Mouse (Mus musculus) intestine, embryonic 16.5 days (tissue): ENCODE data around the gene Cplx3. TPM values are rescaled to one million over a fixed set of nuclear protein-coding genes. Genes with fewer than 3 reads are reported as not detected.

Experiments used
- ATAC-seq: fragments of 200-750 bp; cut with Nextera tagmentation; 2 replicates; pipeline ENCODE4 v1.8.0; 2017; ENCODE audit warnings: moderate TSS enrichment, moderate library complexity
- H3K27ac ChIP-seq: fragments of 300-500 bp; sonication (generic); 2 replicates; pipeline ENCODE4 v1.5.1; 2014; ENCODE audit warnings: mild to moderate bottlenecking, low read length
- H3K27me3 ChIP-seq: fragments of 300-500 bp; sonication (generic); replicated peaks from 2 replicates; pipeline ENCODE4 v1.6.1; 2014; ENCODE audit warnings: low read length, control low read depth, mixed read lengths; ENCODE audit not compliant: control insufficient read depth, insufficient read depth
- H3K36me3 ChIP-seq: fragments of 300-500 bp; sonication (generic); 2 replicates; pipeline ENCODE4 v1.6.1; 2014; ENCODE audit warnings: low read length, control low read depth; ENCODE audit not compliant: control insufficient read depth, insufficient read depth
- H3K4me1 ChIP-seq: fragments of 300-500 bp; sonication (generic); 2 replicates; pipeline ENCODE4 v1.6.1; 2014; ENCODE audit warnings: low read length, control low read depth, mixed read lengths; ENCODE audit not compliant: control insufficient read depth, insufficient read depth
- H3K4me2 ChIP-seq: fragments of 300-500 bp; sonication (generic); 2 replicates; pipeline ENCODE4 v1.6.1; 2014; ENCODE audit warnings: low read depth, low read length, control low read depth
- H3K4me3 ChIP-seq: fragments of 300-500 bp; sonication (generic); 2 replicates; pipeline ENCODE4 v1.5.1; 2014; ENCODE audit warnings: mild to moderate bottlenecking, low read length
- H3K9ac ChIP-seq: fragments of 300-500 bp; sonication (generic); 2 replicates; pipeline ENCODE4 v1.6.1; 2014; ENCODE audit warnings: low read depth, low read length
- H3K9me3 ChIP-seq: fragments of 300-500 bp; sonication (generic); 2 replicates; pipeline ENCODE4 v1.6.1; 2016; ENCODE audit warnings: low read length, control low read depth; ENCODE audit not compliant: control insufficient read depth
- WGBS: fragments of 180-500 bp; shearing (Covaris S2); extraction: QIAGEN DNeasy Blood & Tissue Kit; methylation state at CpG from one replicate; pipeline ENCODE4 v1.1.7; 2014; 5-methylcytosine and 5-hydroxymethylcytosine counted together
- polyA plus RNA-seq: library from polyadenylated mRNA; unstranded; fragments of >200 nt; fragmentation: Nextera tagmentation; extraction: Ambion mirVana; gene quantifications from 2 replicates; pipeline ENCODE4 v1.2.1, GENCODE M21; 2015

Gene Cplx3
- polyA plus RNA-seq, 1 experiment from 2014 or later: not detected

DNA sequence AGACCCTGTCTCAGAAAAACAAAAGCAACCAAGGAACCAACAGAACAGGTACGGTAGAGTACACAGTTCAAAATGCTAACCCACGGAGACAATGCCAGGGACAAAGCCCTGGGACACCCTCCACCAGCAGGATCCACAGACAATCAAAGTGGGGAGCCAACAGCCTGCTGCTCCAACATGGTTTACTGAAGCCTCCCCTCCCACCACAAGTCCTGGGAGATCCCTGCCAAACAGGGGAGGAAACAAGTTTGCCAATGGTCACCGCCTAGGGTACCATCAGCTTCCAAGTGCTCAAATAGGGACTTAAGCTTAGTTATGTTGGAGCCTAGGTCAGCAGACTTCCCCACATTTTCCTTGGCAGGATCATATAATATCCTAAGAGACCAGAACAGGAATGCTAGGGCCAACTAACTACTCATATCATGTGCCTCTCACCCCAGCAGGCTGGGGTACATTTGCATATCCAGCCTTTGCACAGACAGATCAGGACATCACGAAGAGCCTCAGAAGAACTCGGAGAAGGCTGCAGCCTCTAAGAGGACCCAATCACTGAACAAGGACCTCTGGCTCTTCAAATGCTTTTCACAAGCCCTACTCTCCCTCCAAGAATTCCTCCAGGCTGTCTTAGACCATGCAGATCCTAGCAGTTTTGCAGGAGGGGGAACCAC lies 33.7 kb upstream of the Cplx3 start:
- H3K27ac ChIP-seq: peak overlapping the region; percentile 94
- H3K4me2 ChIP-seq: peak overlapping the region; percentile 53
- peak overlapping the region; percentile 41 for H3K4me3 ChIP-seq
- no peaks in the 10 kb centered on the region for H3K27me3 ChIP-seq
- H3K9me3 ChIP-seq: no peaks in the 10 kb centered on the region
- peaks cover 2% of the 10 kb centered on the region; the same call in 1 of the 2 replicates for H3K36me3 ChIP-seq
- 64% methylated on average over 5 of the region's 5 CpGs for WGBS
- no peak for ATAC-seq
- H3K4me1 ChIP-seq: peaks cover 79% of the 10 kb centered on the region
- H3K9ac ChIP-seq: peak overlapping the region; percentile 64

DNA sequence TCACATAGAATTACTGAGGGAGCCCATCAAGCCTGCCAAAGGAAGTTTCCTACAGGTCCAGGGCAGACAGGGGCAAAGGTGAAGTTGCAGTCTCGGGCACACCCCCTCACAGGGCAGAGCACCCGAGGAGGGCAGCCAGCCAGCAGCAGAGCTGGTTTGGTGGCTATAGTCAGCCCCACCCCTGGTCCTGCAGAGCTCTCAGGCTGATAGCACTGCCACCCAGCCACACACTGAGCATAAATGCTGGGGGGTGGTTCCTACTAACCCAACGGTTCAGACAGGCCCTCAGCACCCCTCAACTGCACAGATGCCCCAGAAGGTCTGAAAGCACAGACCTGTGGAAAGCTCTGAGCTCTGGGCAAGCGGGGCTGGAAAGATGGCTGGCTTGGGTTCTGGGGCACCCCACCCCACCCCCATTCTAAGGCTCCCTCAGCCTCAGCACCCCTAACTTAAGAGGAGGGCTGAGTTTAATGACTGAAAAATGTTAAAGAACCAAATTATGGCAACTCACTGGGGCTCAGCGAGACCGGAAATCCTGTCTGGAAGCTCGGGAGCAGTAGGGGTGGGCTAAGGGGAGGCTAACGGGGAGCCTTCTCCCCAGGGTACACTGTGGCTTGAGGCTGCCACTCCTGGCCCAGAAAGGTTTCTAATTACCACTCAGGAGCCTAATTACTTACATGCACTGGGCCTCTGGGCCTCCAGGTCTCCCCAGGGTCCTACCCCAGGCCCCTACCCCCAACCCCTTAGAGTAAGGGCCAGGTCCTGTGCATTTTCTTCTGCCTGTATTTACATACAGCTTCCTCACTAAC lies 32.8 kb upstream of the Cplx3 start:
- Histone ChIP-seq H3K4me1 (peaks cover 81% of the 10 kb centered on the region), H3K4me3 (peak overlapping the region; percentile 26), H3K36me3 (peaks cover 2% of the 10 kb centered on the region; the same call in 1 of the 2 replicates), H3K9me3 (no peaks in the 10 kb centered on the region), H3K27ac (peak overlapping the region; percentile 94), H3K4me2 (peak overlapping the region; percentile 47), H3K9ac (peak overlapping the region; percentile 64), H3K27me3 (no peaks in the 10 kb centered on the region)
- ATAC-seq: peak; percentile 82
- 28% methylated on average over 8 of the region's 8 CpGs for whole genome bisulfite sequencing

DNA sequence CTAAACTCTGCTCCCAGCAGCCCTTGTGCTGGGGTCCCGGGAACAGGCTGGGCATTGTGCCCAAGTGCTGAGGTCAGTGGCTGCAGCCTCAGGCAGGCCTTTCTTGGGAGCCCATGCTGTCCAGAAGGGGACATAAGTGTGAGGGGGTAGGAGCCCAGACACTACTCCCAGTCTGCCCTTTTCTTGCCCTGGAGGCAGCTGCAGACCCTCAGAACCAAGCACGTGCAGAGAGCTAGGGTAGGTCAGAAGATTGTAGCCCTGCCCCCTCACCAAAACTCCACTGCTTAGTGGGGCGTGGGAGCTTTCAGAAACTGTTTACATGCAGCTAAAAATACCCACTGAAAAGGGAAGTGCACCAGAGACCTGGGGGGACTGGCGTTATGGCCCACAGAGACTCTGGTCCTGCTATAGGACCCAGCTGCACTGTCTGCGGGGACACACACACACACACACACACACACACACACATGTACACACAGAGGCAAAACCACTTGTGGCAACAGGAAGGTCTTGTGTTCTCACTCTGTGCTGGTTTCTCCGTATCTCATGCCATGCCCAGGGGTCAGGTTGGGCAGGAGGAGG lies 31.8 kb upstream of the Cplx3 start:
- Histone ChIP-seq H3K9me3 (no peaks in the 10 kb centered on the region), H3K36me3 (peaks cover 7% of the 10 kb centered on the region; the same call in 1 of the 2 replicates), H3K4me2 (peak overlapping the region; percentile 47), H3K27me3 (no peaks in the 10 kb centered on the region), H3K4me1 (peaks cover 80% of the 10 kb centered on the region), H3K4me3 (peak overlapping the region; percentile 26), H3K9ac (peak overlapping the region; percentile 64), H3K27ac (peak overlapping the region; percentile 94)
- WGBS: 15% methylated on average over 6 of the region's 6 CpGs
- peak; percentile 31 for ATAC-seq

- Histone ChIP-seq H3K36me3 (peaks cover 7% of the 10 kb centered on the region; the same call in 1 of the 2 replicates), H3K4me1 (peaks cover 75% of the 10 kb centered on the region), H3K9me3 (no peaks in the 10 kb centered on the region), H3K27me3 (no peaks in the 10 kb centered on the region), H3K9ac (peak overlapping the region; percentile 64), H3K27ac (peak overlapping the region; percentile 94), H3K4me2 (no peak overlapping the region), H3K4me3 (no peak overlapping the region)
- no peak for ATAC-seq
- whole genome bisulfite sequencing: 51% methylated on average over 3 of the region's 3 CpGs
These were observed 31.2 kb upstream of the Cplx3 start for GRCm38 (mm10) chr9:57637272-57637671.

- H3K4me2 ChIP-seq: no peak overlapping the region
- H3K9me3 ChIP-seq: no peaks in the 10 kb centered on the region
- peaks cover 52% of the 10 kb centered on the region for H3K4me1 ChIP-seq
- peaks cover 14% of the 10 kb centered on the region; the same call in 1 of the 2 replicates for H3K36me3 ChIP-seq
- H3K9ac ChIP-seq: no peak overlapping the region
- WGBS: 26% methylated on average over 4 of the region's 4 CpGs
- ATAC-seq: no peak
- H3K27me3 ChIP-seq: no peaks in the 10 kb centered on the region
- H3K4me3 ChIP-seq: no peak overlapping the region
- no peak overlapping the region for H3K27ac ChIP-seq
These were observed 27.5 kb upstream of the Cplx3 start for GRCm38 (mm10) chr9:57633481-57634024.

DNA sequence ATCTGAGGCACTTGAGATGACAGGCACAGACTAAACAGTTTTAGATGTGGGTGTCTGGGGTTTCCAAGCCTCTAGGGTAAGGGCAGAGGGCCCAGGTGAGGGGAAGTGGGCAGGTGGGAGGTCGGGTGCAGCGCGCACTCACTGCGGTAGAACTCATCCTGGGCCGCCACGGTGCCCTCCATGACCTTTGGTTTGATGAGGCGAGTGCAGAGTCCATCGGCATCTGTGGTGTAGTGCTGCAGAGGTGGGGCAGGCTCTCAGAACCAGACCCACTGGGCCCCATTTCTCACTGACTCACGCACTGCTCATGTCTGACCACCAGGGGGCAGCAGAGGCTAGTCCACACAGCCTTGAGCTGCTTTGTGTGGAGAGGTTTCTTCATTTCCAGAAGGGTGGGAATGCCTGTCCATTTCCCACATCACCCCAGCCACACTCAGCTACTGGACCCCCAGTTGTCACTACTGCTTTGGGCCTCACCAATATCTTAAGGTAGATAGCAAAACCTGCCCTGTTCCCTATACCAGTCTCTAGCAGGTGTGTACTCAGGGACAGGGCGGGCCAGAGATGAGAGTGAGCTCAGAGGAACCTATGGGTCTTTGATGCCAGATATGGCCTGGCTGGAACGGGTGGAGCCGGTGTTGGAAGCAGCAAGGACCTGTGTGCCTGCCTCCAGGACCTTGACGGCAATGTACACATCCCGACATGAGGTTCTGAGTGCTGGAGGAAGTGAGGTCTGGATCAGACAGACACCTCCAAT lies 23.2 kb upstream of the Cplx3 start:
- WGBS: 59% methylated on average over 14 of the region's 14 CpGs
- Histone ChIP-seq H3K4me1 (peaks cover 29% of the 10 kb centered on the region), H3K9me3 (no peaks in the 10 kb centered on the region), H3K36me3 (peaks cover 27% of the 10 kb centered on the region), H3K9ac (no peak overlapping the region), H3K27me3 (no peaks in the 10 kb centered on the region), H3K4me2 (no peak overlapping the region), H3K27ac (no peak overlapping the region), H3K4me3 (no peak overlapping the region)
- peak; percentile 52 for ATAC-seq

GRCm38 (mm10) chr9:57628717-57629116 lies 22.6 kb upstream of the Cplx3 start:
- Histone ChIP-seq H3K4me2 (no peak overlapping the region), H3K36me3 (peaks cover 27% of the 10 kb centered on the region), H3K4me1 (peaks cover 23% of the 10 kb centered on the region), H3K4me3 (no peak overlapping the region), H3K9me3 (no peaks in the 10 kb centered on the region), H3K9ac (no peak overlapping the region), H3K27me3 (no peaks in the 10 kb centered on the region), H3K27ac (no peak overlapping the region)
- 95% methylated on average over 12 of the region's 12 CpGs for WGBS
- ATAC-seq: no peak

DNA sequence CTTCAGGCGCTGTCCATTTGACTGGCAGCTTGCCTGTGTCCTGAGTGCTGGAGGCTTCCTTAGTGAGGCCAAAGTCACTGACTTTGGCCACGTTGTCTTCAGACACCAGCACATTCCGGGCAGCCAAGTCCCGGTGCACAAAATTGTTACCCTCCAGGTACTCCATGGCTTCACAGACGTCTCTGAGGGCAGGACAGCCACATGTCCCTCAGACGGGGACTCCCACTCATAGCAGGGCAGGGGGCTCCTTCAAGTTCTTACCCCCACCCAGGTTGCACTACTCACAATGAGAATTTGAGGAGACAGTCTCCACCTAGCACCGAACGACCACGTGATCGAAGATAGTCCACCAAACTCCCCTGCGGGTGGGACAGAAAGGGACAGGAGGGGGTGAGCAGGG lies 21.8 kb upstream of the Cplx3 start:
- no peak overlapping the region for H3K27ac ChIP-seq

More for the DNA sequence above, 21.8 kb upstream of the Cplx3 start:
- Histone ChIP-seq H3K4me2 (no peak overlapping the region), H3K9ac (no peak overlapping the region), H3K27me3 (no peaks in the 10 kb centered on the region), H3K36me3 (peaks cover 24% of the 10 kb centered on the region), H3K4me3 (no peak overlapping the region), H3K4me1 (peaks cover 14% of the 10 kb centered on the region; the same call in 1 of the 2 replicates), H3K9me3 (no peaks in the 10 kb centered on the region)
- 90% methylated on average over 11 of the region's 11 CpGs for WGBS
- no peak for ATAC-seq
